Mouse (Mus musculus): ENCODE data around the gene Alms1. TPM values are rescaled to one million over a fixed set of nuclear protein-coding genes. Genes with fewer than 3 reads are reported as not detected.
"Not testable (repeated sequence)": the region's sequence is repeated elsewhere in the genome, so short reads cannot be mapped to it uniquely, and the experiment has no call there.

Gene Alms1
- total RNA-seq (2021) = 1 to 10 TPM; 2.8 to 4.1 TPM

- DNase-seq = peak; percentile 95
- intact Hi-C loops (cut with DNase I) = loop anchor here (5.0 kb wide), 1 partner anchor 315 kb away; the partner anchor contains the start of gene Nat8f4
Measured at GRCm38 (mm10) chr6:85587396-85588143, at the start of gene Alms1. Gene Alms1 (plus strand): TSS chr6:85587531.

- DNase-seq = no peak
- intact Hi-C loops (cut with DNase I) = no loop called here
Measured at GRCm38 (mm10) chr6:85543351-85544175, 43.8 kb upstream of the Alms1 start.

GRCm38 (mm10) chr6:85544251-85544881 is 43.0 kb upstream of the Alms1 start:
- intact Hi-C loops (cut with DNase I) = no loop called here
- no peak for DNase-seq

GRCm38 (mm10) chr6:85547642-85548041 is 39.7 kb upstream of the Alms1 start:
- no peak for DNase-seq
- intact Hi-C loops (cut with DNase I) = no loop called here

GRCm38 (mm10) chr6:85562374-85562773 is 25.0 kb upstream of the Alms1 start:
- no peak for DNase-seq
- intact Hi-C loops (cut with DNase I) = no loop called here

- no peak for DNase-seq
- intact Hi-C loops (cut with DNase I) = no loop called here
Measured at GRCm38 (mm10) chr6:85572816-85573215, 14.5 kb upstream of the Alms1 start.

GRCm38 (mm10) chr6:85581688-85582087 is 5.6 kb upstream of the Alms1 start:
- no peak for DNase-seq
- intact Hi-C loops (cut with DNase I) = no loop called here

GRCm38 (mm10) chr6:85584612-85585011 is 2.7 kb upstream of the Alms1 start:
- DNase-seq = no peak
- intact Hi-C loops (cut with DNase I) = loop anchor here (5.0 kb wide), 1 partner anchor 318 kb away; the partner anchor contains the start of gene Nat8f4

- intact Hi-C loops (cut with DNase I) = loop anchor here (5.0 kb wide), 1 partner anchor 315 kb away; the partner anchor contains the start of gene Nat8f4
- DNase-seq = peak; percentile 5 to 9
Measured at GRCm38 (mm10) chr6:85586805-85587367, 445 bp upstream of the Alms1 start.

- DNase-seq = no peak
- intact Hi-C loops (cut with DNase I) = loop anchor here (5.0 kb wide), 1 partner anchor 314 kb away; the partner anchor contains the start of gene Nat8f4
Measured at GRCm38 (mm10) chr6:85588164-85588563, 833 bp downstream of the Alms1 start.

- DNase-seq = no peak
- intact Hi-C loops (cut with DNase I) = loop anchor here (5.0 kb wide), 1 partner anchor 314 kb away; the partner anchor contains the start of gene Nat8f4
Measured at GRCm38 (mm10) chr6:85588568-85588967, 1.2 kb downstream of the Alms1 start.

GRCm38 (mm10) chr6:85590116-85590515 is 2.8 kb downstream of the Alms1 start:
- intact Hi-C loops (cut with DNase I) = no loop called here
- DNase-seq = no peak

GRCm38 (mm10) chr6:85599310-85599709 is 12.0 kb downstream of the Alms1 start:
- intact Hi-C loops (cut with DNase I) = no loop called here
- DNase-seq = no peak

GRCm38 (mm10) chr6:85610511-85610910 is 23.2 kb downstream of the Alms1 start:
- DNase-seq = no peak
- intact Hi-C loops (cut with DNase I) = no loop called here

GRCm38 (mm10) chr6:85620826-85621225 is 33.5 kb downstream of the Alms1 start:
- intact Hi-C loops (cut with DNase I) = no loop called here

GRCm38 (mm10) chr6:85621600-85621999 is 34.3 kb downstream of the Alms1 start:
- DNase-seq = no peak
- intact Hi-C loops (cut with DNase I) = no loop called here

More at GRCm38 (mm10) chr6:85620826-85621225, 33.5 kb downstream of the Alms1 start:
- no peak for DNase-seq

GRCm38 (mm10) chr6:85624511-85624910 is 37.2 kb downstream of the Alms1 start:
- intact Hi-C loops (cut with DNase I) = no loop called here
- no peak for DNase-seq

GRCm38 (mm10) chr6:85633165-85633564 is 45.8 kb downstream of the Alms1 start:
- intact Hi-C loops (cut with DNase I) = no loop called here
- DNase-seq = no peak

GRCm38 (mm10) chr6:85653244-85653643 is 65.9 kb downstream of the Alms1 start:
- no peak for DNase-seq
- intact Hi-C loops (cut with DNase I) = loop anchor here (10.0 kb wide), 1 partner anchor 252 kb away; the partner anchor contains the start of gene Nat8f4

- intact Hi-C loops (cut with DNase I) = not testable (repeated sequence)
- DNase-seq = peak; percentile 41 to 51
Measured at GRCm38 (mm10) chr6:85701943-85702342, 114.6 kb downstream of the Alms1 start.
